Mouse (Mus musculus) lung, postnatal 0 days (tissue): ENCODE results near the gene H1fx. TPM values are rescaled to one million over a fixed set of nuclear protein-coding genes. Genes with fewer than 3 reads are reported as not detected.

ENCODE experiments used
- ATAC-seq: fragments of 200-750 bp; cut with Nextera tagmentation; 2 replicates; pipeline ENCODE4 v1.8.0; 2017; ENCODE audit warnings: moderate library complexity
- DNase-seq: peaks from one replicate; pipeline ENCODE4 v3.0.0-alpha.2; 2016; ENCODE audit warnings: low spot score
- H3K27ac ChIP-seq: fragments of 300-500 bp; sonication (generic); 2 replicates; pipeline ENCODE4 v1.5.1; 2014; ENCODE audit warnings: antibody characterized with exemption, mild to moderate bottlenecking, low read length, mixed read lengths
- H3K27me3 ChIP-seq: fragments of 300-500 bp; sonication (generic); replicated peaks from 2 replicates; pipeline ENCODE4 v1.6.1; 2014; ENCODE audit warnings: low read length, mixed read lengths; ENCODE audit not compliant: insufficient read depth
- H3K36me3 ChIP-seq: fragments of 300-500 bp; sonication (generic); 2 replicates; pipeline ENCODE4 v1.6.1; 2014; ENCODE audit warnings: low read length, mixed read lengths; ENCODE audit not compliant: insufficient read depth
- H3K4me1 ChIP-seq: fragments of 300-500 bp; sonication (generic); 2 replicates; pipeline ENCODE4 v1.6.1; 2014; ENCODE audit warnings: antibody characterized with exemption, low read depth, low read length, mixed read lengths; ENCODE audit not compliant: insufficient read depth
- H3K4me2 ChIP-seq: fragments of 300-500 bp; sonication (generic); replicated peaks from 2 replicates; pipeline ENCODE4 v1.6.1; 2014; ENCODE audit warnings: low read depth, mild to moderate bottlenecking, low read length, moderate library complexity, mixed read lengths
- H3K4me3 ChIP-seq: fragments of 300-500 bp; sonication (generic); 2 replicates; pipeline ENCODE4 v1.5.1; 2014; ENCODE audit warnings: low read depth, low read length
- H3K9ac ChIP-seq: fragments of 300-500 bp; sonication (generic); replicated peaks from 2 replicates; pipeline ENCODE4 v1.6.1; 2014; ENCODE audit warnings: low read depth, mild to moderate bottlenecking
- H3K9me3 ChIP-seq: fragments of 300-500 bp; sonication (generic); 2 replicates; pipeline ENCODE4 v1.6.1; 2016; ENCODE audit warnings: low read length, mixed read lengths
- CTCF ChIP-seq: IDR thresholded peaks from 2 replicates; pipeline ENCODE4 v1.5.1; 2016; ENCODE audit warnings: antibody characterized with exemption, mild to moderate bottlenecking
- EP300 ChIP-seq: IDR thresholded peaks from 2 replicates; pipeline ENCODE4 v1.6.1; 2016; ENCODE audit warnings: antibody characterized with exemption, mild to moderate bottlenecking, control low read depth
- WGBS: fragments of 180-500 bp; shearing (Covaris S2); extraction: QIAGEN DNeasy Blood & Tissue Kit; methylation state at CpG from one replicate; pipeline ENCODE4 v1.1.7; 2014; 5-methylcytosine and 5-hydroxymethylcytosine counted together
- polyA plus RNA-seq: library from polyadenylated mRNA; unstranded; fragments of >200 nt; fragmentation: Nextera tagmentation; extraction: Ambion mirVana; gene quantifications from 2 replicates; pipeline ENCODE4 v1.2.1, GENCODE M21; 2015

The H1fx gene
- polyA plus RNA-seq, 1 experiment from 2014 or later = 9.1 TPM

DNA sequence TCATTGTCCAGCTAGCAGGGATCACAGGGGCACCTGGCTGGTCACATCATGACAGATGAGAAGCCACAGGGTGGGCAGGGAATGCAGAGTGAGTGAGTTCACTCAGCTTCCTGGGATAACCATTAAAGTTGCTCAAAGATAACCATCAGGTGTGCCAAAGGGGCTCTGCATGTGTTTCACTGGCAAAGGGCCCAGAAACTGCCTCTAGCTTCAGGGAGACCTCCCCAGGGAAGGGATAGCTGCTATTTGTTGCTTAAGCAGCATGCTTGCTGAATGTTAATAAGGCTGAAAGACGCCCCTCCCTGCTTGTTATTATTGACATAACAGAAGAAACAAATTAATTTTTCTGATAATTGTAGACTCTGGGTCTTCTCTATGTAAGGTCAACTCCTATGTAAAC, 10.4 kb upstream of the H1fx start:
- H3K9me3 ChIP-seq = no peaks in the 10 kb centered on the region
- no peak overlapping the region for H3K4me3 ChIP-seq
- H3K36me3 ChIP-seq = no peaks in the 10 kb centered on the region
- TF ChIP-seq EP300 = no peak
- TF ChIP-seq CTCF = no peak
- H3K9ac ChIP-seq = no peak overlapping the region
- H3K27ac ChIP-seq = no peak overlapping the region
- DNase-seq = no peak
- H3K4me2 ChIP-seq = no peak overlapping the region
- no peak for ATAC-seq
- 93% methylated on average over 1 of the region's 1 CpGs for WGBS
- H3K4me1 ChIP-seq = no peaks in the 10 kb centered on the region
- no peaks in the 10 kb centered on the region for H3K27me3 ChIP-seq

DNA sequence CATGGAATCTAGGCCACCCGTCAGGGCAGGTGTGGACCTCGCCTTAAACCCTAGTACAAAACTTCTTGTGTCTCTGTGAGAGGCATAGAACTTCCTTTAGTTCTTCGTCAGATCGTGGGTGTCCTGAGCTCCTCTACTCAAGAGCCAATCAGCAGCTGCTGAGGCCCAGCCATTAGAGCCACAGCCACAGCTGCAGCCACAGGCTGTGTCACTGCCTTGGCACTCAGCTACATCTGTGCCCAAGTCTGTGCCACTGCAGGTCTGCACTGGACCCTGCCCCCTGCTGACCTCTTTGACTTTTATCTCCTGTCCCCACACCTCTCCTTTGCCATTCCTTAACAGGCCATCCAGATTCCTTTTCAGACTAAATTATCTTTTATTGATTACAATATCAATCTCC, 9.8 kb upstream of the H1fx start:
- Histone ChIP-seq H3K27ac (no peak overlapping the region), H3K9ac (no peak overlapping the region), H3K4me1 (no peaks in the 10 kb centered on the region), H3K9me3 (no peaks in the 10 kb centered on the region), H3K4me2 (no peak overlapping the region), H3K27me3 (no peaks in the 10 kb centered on the region), H3K36me3 (no peaks in the 10 kb centered on the region), H3K4me3 (no peak overlapping the region)
- DNase-seq (no peak), ATAC-seq (no peak)
- TF ChIP-seq CTCF (no peak), EP300 (no peak)
- 72% methylated on average over 4 of the region's 4 CpGs for WGBS

DNA sequence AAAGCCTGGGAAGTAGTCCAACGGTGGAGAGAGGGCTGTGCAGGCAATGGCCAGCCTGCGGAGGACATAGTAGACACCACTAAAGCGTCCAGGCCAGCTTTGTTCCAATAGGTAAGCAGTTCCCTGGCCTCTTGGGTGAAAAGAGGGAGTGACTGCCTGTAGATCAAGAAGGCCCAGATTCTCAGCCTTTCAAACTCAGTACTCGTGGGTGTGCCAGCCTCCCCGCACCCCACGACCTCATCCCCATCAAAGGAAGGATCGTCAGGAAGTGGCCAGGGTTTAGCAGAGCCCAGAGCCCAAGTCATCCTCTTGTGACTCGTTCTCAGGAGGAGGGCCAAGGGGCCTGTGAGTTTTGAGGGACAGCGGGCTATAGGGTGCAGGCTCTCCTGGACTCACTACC, 1.1 kb upstream of the H1fx start:
- Histone ChIP-seq H3K9me3 (no peaks in the 10 kb centered on the region), H3K4me2 (peak overlapping the region; percentile 94), H3K4me3 (no peak overlapping the region), H3K36me3 (no peaks in the 10 kb centered on the region), H3K4me1 (peaks cover 3% of the 10 kb centered on the region; the same call in 1 of the 2 replicates), H3K27ac (no peak overlapping the region), H3K27me3 (no peaks in the 10 kb centered on the region), H3K9ac (no peak overlapping the region)
- TF ChIP-seq CTCF (no peak), EP300 (no peak)
- no peak for ATAC-seq
- no peak for DNase-seq
- WGBS = 56% methylated on average over 9 of the region's 9 CpGs

DNA sequence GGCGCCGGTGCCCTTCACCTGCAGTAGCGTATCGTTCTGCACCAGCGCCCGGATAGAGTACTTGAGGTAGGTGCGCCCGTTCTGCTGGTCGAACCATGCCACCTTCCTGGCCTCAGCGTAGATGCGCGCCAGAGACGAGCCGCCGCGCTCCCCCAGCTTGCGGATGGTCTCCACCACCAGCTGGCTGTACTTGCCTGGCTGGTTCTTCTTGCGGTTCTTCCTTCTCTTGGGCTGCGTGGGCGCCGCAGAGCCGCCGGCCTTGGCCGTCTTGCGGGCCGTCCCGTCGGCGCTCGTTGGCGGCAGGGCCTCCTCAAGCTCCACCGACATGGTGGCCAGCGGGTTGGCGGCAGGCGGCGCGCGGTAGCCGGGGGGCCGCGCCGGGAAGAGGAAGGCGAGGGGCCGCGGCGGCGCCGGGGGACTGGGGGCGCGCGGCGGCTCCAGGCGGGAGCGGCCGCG, 379 bp downstream of the H1fx start:
- under 1% methylated on average over 39 of the region's 56 CpGs for WGBS
- Histone ChIP-seq H3K9me3 (no peaks in the 10 kb centered on the region), H3K4me1 (peaks cover 3% of the 10 kb centered on the region; the same call in 1 of the 2 replicates), H3K36me3 (no peaks in the 10 kb centered on the region), H3K9ac (peak overlapping the region; percentile 50), H3K4me3 (peak overlapping the region; percentile 76), H3K4me2 (peak overlapping the region; percentile 94), H3K27me3 (no peaks in the 10 kb centered on the region), H3K27ac (0 out of 2 replicates have a peak overlapping the region, but pooled peaks have one; percentile 9)
- TF ChIP-seq EP300 = no peak
- no peak for TF ChIP-seq CTCF
- peak; percentile 43 for ATAC-seq
- DNase-seq = peak; percentile 24

DNA sequence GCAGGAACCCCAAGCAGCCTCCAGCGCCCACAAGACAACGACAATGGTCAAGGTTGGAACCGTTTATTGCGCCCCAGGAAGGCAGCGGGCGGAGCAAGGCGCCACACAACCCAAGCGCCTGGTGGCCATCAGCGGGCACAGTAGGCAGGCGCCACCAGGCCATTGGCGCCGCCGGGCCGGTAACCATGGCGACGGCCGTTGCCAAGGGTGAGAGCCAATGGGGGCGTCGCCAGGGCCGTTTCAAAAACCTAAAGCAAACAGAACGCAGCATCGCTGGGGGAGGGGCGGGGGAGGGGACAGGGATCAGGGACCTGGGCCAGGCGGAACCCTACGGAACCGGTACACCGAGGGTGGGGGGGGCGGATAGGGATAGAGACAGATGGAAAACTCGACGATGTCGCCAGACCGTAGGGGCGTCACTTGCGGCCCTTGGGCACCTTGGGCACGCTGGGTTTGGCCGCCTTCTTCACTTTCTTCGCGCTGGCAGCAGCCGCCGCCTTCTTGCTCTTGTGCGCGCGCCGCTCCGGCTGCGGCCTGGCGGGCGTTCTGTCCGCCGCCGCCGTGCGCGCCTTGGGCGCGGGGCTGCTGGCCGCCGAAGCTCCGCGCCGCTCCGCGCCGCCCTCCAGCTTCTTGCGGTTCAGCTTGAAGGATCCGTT, 935 bp downstream of the H1fx start:
- Histone ChIP-seq H3K9ac (peak overlapping the region; percentile 50), H3K36me3 (no peaks in the 10 kb centered on the region), H3K9me3 (no peaks in the 10 kb centered on the region), H3K4me1 (peaks cover 3% of the 10 kb centered on the region; the same call in 1 of the 2 replicates), H3K27ac (no peak overlapping the region), H3K4me3 (peak overlapping the region; percentile 76), H3K27me3 (no peaks in the 10 kb centered on the region), H3K4me2 (peak overlapping the region; percentile 94)
- no peak for TF ChIP-seq EP300
- TF ChIP-seq CTCF = peak; percentile 60
- 1% methylated on average over 49 of the region's 66 CpGs for WGBS
- DNase-seq (peak; percentile 79), ATAC-seq (peak; percentile 86)

DNA sequence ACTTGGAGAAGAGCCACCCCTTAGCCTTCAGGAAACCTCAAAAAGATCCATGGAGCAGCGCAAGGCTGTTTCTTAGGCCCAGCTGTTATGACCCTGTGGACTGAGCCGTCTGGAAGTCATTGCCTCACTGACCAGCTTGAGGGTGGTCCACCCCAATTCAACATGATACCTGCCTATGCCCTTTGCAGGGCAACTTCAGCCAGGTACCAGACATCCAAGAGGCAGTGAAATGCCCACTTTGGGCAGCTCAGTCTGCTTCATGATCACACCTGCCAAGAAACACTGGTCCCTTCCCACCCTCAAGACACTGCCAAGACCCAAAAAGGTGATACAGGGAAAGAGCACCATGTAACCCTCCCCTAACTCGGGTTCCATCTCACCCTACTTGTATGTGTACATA, 1.7 kb downstream of the H1fx start:
- H3K4me2 ChIP-seq = no peak overlapping the region
- H3K9me3 ChIP-seq = no peaks in the 10 kb centered on the region
- 66% methylated on average over 3 of the region's 3 CpGs for WGBS
- no peaks in the 10 kb centered on the region for H3K36me3 ChIP-seq
- no peak for DNase-seq
- no peak overlapping the region for H3K4me3 ChIP-seq
- TF ChIP-seq CTCF = no peak
- no peak for TF ChIP-seq EP300
- H3K4me1 ChIP-seq = peaks cover 3% of the 10 kb centered on the region; the same call in 1 of the 2 replicates
- no peak overlapping the region for H3K9ac ChIP-seq
- H3K27ac ChIP-seq = no peak overlapping the region
- H3K27me3 ChIP-seq = no peaks in the 10 kb centered on the region
- ATAC-seq = no peak
